Mouse (Mus musculus): Measurements from ENCODE around the gene Kctd10. TPM values are rescaled to one million over a fixed set of nuclear protein-coding genes. Genes with fewer than 3 reads are reported as not detected.

Gene Kctd10
- 10 to 100 TPM; 56.6 to 82.2 TPM for polyA plus RNA-seq (2017; shearing (Covaris generic))

DNA sequence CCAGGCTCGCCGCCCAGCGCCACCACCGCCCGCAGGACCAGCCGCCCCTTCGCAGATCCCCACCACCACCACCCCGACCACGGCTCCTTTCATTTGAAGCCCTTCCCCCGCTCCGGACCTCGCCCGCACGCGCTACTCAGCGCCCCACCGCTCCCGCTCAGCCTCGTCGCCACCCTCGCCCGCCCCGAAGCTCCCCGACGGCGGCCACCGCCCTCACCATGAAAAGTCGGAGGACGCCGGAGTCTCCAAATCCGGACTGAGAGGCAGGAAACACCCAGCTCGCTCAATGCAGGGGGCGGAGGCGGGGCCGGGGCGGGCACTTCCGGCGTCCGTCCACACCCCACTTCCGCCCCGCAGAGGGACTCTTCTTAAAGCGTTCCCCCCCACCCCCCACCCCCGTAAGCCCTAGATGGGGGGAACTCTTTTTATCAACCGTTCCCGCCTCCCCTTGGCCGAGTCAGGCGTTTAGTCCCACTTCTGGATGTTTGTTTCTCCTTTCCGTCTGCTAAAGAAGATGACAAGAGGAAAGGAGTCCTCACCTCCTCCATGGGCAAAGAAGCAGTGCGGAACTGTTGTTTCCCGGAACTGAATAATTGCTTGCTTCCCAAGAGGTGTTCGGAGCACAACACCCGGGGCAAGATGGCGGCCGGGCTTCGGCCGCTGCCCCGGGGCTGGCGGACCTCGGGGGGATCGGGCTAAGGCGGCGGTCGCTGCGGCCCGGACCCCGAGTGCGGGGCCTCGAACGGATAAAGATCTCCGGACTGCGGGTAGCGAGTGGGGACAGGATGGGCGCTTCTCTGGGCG is at the start of gene Kctd10, which contains the start of gene Ube3b:
Gene Kctd10, minus strand, starts transcription at position 300 of the 804 bp plus-strand sequence.
Gene Ube3b, plus strand, starts transcription at position 399 of the 804 bp plus-strand sequence.
- peak; percentile 71 for ATAC-seq

DNA sequence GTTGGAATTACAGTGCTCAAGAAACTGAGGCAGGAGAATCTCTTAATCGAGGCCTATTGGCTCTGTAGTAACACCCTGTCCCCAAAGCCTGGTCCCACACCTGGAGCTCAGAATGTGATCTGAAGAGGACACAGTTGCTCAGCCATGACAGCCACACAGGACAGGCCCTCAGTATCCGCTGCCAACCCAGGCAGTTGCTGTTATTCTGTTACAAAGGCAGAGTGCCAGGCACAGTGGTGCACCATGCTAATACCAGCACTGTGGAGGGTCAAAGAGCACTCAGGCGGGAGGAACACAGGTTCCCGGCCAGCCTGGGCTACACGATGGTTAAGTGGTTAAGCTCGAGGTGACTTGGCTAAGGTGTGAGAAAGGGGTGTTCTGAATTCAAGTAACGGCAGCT is 49.5 kb upstream of the Kctd10 start:
- ATAC-seq: no peak

DNA sequence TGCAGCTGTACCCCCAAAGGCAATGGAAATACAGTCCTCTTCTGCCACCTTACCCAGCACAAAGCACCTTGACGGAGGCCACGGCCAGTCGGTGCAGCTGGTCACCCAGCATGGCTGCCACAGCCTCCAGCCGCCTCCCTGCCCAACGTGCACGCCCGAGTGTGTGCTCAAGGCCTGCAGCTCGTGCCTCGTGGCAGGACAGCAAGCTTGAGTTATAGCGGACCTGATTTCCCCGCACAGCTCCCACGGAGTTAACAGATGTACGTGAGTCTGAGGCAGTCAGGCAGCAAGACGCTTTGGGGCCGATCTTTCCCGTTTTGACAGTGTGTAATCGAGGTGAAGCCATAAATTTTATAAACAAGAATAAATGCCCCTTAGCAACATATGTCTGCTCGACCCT is 48.3 kb upstream of the Kctd10 start:
- ATAC-seq: no peak

DNA sequence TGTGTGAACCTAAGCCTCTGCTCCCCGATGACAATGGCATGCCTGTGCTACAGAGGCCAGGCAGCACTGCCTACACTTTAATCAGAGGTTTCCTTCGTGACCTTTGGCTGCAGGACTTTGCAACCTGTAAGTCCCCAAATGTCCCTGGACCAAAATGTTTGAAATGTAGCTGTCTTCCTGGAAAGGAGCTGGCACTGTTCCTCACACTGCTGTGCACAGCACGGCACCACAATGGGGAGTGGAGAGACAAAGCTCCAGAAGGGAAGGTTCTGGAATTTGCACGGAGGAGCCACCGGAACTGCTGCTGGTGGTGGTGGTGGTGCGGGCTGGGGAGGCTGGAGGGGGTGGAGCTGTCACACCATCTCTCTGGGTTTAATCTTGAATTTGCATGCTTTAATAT is 46.4 kb upstream of the Kctd10 start:
- no peak for ATAC-seq

DNA sequence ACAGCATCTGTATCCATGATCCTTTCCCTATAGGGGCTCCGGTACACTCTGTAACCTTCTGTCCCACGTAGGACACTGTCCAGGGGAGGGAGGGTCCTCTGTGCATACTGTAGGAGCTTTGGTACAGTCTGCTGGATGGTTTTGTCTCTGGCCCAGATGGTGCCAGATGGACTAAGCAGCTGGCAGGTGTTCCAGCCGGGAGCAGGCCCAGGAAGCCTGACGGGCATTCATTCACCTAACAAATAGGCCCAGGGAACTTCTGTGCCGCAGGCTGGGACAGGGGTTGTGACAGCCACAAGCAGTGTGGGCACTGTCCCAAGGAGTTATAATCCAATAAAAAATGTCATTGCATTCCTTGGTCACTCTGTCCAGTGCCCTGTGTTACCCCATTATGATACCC is 43.7 kb upstream of the Kctd10 start:
- ATAC-seq: no peak

DNA sequence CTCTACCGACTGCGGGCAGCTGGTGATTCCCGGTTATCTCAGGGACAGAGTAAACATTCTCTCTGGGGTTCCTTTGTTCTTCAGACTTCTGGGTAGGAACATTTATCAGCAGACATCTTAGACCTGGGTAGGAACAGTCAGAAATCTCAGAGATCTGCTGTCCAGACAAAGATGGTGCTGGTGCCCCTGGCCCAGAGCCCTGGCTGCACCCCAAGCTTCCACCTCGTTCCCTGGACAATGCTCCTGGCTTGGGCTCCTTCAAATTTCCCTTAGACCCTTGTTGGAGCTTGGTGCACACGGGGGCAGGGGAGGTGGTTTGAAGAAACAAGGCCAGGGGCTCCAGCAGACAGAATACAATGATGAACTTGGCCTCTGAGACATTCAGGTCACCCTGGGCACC is 42.3 kb upstream of the Kctd10 start:
- no peak for ATAC-seq

DNA sequence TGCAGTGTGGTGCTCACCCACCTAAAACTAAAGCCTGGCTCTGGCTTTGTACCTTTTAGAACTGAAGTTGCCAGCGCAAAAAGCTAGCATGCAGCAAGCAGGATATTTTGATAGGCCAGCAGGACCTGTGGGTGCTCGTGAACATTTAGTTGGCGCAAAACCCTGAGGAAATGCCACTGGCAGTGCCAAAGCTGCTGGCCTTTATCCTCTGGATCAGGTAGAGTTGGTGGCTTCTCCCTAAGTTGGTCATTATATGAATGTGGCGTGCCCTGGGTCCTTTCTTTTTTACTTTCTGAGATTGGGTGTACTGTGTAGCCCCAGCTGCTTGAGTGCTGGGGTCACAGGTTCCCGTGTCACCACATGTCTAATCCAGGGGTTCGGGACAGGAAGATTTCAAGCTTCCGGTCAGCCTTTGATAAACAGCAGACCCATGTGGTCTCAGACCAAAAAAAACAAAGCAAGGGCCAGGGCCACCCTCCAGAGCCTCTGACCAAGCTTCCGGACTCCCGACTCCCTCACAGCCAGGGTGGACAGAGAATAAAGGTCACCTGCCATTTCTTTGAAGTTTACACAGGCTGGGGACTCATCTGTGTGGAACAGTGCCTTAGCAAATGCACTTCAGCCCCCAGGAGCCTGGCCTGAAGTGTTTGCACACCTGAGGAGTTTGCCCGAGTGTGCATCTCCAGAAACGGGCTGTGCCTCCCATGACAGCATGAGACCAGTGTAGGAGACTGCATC is 41.4 kb upstream of the Kctd10 start:
- ATAC-seq: no peak

DNA sequence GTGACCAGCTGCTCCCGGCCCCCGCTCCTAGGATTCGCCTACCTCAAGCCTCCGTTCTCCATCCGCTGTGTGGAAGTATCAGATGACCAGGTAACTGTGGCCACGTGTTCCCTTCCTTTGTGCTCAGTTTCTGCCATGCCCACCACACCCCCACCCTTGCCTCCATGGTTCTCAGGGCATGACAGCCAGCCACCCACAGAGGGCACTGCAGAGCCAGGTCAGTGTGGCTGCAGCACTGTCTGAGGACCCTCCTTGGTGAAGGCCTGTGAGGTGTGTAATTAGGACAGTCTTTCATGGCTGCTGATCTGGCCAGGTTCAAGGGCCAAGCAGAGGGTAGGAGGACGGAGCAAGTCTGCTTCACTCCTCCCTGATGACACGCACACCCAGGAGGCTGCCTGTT is 38.2 kb upstream of the Kctd10 start:
- ATAC-seq: no peak

DNA sequence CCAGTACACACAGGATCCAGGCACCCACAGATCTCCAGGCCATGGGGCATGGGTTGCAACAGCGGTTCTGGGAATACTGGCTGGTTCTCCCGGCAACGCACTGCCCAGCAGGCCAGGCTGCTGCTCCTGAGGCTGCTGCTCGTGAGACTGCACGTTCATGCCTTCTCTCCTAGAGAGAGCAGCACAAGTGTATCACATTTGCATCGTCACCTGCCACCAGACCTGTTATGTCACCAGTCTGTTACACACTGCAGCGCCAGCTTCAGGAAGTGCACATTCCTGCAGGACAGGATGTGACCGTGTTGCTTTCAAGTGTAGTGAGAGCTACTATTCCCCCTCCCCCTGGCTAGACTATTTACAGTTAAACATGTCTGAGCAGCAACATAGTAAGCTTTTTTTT is 36.5 kb upstream of the Kctd10 start:
- no peak for ATAC-seq

DNA sequence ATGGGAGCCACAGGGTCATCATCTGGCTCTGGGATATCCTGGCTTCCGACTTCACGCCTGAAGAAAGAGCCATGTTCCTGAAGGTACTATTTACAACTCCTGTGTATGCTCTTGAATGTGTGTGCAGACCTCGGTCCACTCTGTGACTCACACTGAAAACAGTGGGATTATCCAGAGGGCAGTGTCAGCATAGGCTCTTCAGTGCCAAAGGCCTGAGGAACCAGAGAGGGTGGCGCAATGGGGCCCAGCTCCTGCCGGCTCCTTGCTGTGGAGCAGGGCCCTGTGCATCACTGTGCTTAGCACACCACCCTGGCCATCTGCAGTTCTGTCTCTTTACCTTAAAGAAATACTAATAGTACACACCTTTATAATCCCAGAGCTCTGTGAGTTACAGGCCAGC is 35.3 kb upstream of the Kctd10 start:
- no peak for ATAC-seq

DNA sequence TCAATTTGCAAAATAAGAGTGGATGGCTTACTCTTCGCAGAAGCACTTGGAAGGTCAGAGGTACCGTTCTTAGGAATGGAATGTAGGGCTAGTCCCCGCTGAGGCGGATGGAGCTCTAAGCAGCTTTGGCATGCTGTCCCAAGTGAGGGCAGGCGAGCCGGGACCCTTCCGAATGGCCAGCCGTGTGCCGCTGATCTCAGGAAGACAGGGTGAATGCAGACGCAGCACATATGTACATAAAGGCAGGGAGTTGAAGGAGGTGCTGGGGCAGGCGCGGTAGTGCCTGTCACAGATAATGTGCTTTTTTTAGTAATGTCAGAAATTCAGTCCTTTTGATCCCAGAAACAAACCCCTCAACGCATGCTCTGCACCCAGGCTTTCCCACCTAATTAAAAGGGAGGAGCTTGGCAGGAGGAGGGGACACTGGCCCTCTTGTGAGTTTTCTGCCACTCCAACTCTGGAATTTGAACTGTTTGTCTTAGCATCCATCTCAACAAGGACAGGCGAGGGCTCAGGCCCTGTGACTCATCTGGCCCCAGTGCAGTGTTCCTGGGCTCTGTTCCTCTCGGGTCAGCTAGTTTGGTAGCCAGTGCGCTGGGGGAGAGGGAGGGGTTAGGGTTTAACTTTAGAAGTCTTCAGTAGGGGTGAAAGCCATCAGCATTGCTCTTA is 32.9 kb upstream of the Kctd10 start:
- no peak for ATAC-seq

DNA sequence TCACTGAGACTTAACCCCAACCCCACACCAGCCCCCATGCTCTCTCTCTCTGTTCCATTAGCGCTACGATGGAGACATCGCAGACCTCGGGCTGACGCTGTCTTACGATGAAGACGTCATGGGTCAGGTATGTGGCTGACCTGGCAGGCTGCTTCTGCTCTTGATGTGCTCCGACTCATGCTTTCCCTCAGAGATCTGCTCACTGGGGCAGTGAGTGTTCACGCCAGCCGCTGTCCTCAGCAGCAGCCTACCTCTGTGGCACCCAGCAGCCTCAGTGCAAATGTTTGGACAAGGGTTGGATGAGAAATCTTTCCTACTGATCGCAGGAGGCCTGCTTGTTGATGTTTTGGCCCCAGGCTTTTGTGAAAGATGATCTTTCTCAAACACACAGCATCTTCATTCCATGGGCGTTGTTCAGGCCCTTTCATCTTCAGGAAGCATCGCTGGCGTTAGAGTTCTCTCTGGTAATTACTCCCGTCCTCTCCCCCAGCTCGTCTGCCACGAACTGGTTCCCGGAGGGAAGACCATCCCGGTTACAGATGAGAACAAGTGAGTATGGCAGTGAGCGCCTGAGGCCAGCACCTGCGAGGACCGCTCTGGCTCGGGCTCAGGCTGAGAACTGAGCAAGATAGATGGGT is 32.2 kb upstream of the Kctd10 start:
- ATAC-seq: no peak

DNA sequence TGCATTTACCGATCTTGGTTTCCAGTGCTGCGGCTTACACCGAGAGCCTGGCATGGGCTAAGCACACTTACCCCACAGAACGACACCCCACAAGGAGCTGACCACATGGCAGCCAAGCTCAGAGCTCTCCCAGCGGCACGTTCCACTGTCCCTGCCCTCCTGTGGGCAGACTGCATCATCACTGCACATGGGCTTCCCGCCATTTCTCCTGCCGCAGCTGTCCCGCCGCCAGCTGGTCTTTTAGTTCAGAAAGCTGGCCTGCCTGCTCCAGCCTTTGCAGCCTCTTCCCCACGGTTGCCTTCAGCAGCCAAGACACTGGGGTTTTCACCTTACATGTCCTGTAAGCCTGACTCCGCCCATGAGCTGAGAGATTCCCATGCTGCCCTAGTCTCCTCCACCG is 30.1 kb upstream of the Kctd10 start:
- no peak for ATAC-seq

DNA sequence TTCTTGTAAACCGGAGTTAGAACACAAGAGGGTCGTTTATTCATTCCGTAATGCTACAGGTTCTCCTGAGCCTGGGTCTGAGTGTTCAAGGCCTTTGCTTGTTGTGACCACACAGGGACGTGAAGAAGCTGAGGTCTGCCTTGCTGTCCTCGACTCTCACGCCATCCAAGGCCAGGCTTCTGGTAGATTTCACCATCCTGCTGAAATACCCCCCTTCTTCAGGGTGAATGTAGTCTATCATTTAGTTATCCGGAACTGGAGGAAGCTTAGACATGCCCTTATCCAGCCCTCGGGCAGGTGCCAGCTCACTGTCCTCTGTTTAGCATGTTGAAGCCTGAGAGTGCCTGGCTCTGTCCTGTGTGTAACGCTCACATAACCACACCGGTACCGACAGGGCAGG is 28.5 kb upstream of the Kctd10 start:
- no peak for ATAC-seq

DNA sequence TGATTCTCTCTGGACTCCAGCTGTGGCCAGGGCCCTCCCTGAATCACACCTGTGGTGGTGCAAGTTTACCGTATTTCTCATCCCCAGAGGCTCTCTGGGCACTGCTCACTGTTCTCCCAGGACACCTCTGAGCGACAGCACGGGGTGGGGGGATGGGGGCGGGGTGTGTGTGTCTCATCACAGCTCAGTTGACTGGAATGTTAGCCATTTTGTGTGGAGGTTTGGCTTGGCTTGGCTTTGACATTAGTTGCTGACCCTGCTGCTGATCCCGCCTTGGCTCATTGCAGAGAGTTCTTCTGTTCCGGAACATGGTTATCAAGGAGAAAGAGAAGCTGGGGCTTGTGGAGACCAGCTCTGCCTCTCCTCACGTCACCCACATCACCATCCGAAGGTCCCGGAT is 27.5 kb upstream of the Kctd10 start:
- ATAC-seq: no peak

DNA sequence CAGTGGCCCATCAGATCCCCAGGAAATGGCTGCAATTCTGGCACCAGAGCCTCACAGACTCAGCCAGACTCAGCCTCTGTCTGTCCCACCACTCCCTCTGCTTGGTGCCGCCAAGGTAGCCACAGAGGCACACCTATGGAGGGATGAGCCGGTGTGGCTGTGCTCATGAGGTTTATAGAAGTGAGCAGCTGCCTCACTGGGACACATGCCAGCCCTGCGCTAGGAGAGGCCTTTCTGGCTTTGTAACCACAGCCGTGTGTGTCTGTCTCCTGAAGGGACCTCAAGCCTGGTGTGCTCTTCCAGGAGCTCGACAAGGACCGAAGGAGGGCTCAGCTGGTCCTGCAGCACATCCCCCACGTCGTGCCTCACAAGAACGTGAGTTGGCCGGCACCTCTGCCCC is 27.0 kb upstream of the Kctd10 start:
- ATAC-seq: no peak

DNA sequence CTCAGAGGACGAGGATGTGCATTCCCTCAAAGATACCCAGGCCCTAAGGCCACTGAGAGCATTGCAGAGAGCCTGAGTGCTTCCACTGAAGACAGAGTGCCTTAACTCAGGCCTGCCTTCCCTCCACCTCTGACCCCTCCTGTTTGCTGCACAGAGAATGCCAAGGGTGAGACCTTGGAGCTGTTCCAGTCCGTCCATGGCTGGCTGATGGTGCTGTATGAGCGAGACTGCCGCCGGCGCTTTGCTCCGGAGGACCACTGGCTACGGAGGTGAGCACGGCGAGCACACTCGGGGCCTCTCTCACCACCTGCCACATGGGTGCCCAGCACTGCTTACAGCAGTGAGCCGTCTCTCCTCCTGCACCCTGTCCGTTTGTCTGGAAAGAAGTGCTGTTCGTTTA is 26.3 kb upstream of the Kctd10 start:
- no peak for ATAC-seq

DNA sequence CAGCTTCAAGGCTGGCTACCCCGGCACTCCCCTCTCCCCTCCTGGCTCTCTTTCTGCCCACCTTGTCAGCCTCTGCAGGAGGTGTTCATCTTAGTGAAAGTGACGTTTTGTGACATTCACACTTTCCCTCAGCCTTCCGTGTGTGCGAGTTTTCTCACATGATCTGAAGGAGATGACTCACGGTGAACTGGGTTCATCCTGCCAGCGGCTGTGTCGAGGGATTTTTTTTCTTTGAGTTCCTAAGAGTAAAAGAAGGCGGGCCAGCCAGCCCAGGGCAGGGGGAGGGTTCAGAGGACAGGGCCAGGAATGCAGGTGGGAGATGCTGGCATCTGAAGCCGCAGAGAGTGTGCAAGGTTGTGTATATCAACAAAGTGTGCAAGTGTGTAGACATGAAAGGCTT is 12.9 kb upstream of the Kctd10 start:
- ATAC-seq: no peak

DNA sequence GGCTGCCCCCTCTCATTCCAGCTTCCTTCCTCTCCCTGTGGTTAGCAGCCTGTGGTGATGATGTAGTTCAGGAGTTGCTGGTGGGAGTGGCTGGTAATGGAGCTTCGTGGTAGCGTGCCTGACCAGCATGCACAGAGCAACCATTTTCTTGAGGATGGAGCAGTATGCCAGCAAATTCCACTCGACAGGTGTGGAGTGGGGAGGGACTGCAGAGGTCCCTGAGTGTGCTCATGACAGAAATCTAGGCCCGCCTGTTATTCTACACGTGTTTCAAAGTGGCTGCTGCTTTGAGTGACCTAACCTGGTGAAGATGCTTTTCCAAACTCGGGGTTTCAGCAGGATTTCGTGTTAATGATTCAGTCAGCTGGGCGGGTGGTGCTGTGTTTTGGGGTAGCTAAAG is 4.1 kb upstream of the Kctd10 start:
- ATAC-seq: no peak

DNA sequence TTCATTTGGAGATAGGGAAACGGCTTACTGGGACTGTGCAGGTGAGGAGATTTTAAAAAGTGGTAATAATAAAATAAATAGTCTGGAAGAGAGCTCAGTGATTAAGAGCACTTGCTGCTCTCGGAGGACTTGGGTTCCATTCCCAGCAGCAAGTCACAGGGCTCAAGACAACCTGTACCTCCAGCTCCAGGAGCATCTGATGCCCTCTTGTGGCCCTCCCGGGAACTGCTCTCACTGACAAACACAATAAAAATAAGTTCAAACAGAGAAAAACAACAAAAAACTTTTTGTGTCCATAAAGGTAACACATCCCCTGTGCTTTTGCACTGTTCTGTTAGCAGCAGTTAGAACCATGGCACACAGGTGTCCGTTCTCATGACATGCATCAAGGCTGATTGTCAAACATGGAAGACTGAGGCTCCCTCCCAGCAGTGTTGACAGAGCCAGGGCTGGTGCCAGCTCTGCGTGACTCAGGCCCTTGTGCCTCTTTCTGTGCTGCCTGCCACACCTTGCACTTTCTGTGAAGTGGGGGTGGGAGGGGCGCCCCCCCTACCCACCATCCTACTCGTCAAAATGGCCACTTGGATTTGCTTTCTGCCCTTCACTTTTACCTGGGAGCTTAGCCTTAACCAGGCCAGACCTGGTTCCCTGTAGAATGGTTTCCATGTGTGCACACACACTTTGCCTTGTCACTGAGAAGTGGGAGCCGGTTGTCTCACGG is 3.0 kb upstream of the Kctd10 start:
- no peak for ATAC-seq

DNA sequence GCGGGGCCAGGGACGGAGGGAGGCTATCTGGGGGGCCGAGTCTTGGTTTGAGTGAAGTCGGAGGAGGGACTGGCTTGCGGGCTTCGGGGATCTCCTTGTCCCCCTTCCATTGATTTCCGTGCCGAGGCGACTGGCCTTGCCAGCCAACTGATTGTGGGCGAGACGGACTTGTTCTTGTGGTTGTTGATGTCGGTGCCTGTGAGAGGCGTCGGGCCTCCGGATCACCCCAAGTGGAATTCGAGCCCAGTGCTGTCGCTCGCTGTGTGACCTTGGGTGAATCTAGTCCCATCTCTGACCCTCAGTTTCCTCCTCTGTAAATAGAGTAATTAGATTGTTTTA is 674 bp upstream of the Kctd10 start:
- ATAC-seq: peak; percentile 9

DNA sequence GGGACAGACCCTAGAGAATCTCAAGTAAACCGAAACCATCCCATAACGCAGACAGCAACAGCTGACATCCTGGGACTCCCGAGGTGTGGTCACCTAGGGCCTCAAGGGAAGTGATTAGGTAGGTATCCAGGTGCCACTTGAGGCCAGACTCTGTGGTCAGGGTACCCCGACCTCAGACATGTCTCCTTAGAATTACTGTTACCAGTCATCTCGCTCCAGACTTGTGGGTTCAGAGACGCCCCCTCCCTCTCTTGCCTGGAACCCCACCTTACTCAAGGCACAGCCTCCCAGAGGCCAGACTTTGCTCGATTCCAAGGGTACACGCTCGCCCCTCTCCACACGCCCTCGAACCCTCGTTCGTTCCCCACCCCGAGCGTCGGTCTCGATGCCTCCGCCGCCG is 545 bp downstream of the Kctd10 start:
- peak; percentile 35 for ATAC-seq

DNA sequence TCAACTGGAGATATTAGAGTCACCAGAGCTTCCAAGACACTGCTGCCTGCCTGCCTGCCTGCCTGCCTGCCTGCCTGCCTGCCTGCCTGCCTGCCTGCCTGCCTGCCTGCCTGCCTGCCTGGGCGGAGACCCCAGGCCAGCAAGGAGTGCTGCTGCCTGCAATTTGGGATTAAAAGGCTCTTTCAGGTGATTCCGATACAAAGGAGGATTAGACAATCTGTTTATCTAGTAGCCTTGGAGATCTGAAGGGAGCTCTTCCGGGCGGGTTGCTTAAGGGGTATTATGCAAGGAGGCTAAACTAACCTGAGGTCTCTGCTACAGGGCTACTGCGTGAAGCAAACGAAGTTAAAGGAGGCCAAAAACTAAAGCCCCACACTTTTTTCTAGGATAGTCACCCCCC is 1.4 kb downstream of the Kctd10 start:
- no peak for ATAC-seq

Measured in CD4-positive, CD25-positive, alpha-beta regulatory T cell, adult 4 months (primary cell).